Mouse (Mus musculus) olfactory bulb, adult 2 months (tissue): Measurements from ENCODE around the gene Pom121l2. TPM values are rescaled to one million over a fixed set of nuclear protein-coding genes. Genes with fewer than 3 reads are reported as not detected.

ENCODE experiments used
- H3K27ac ChIP-seq: fragments of 200-500 bp; 2 replicates; pipeline ENCODE4 v1.5.1; 2012; ENCODE audit warnings: low read depth, low read length; ENCODE audit not compliant: insufficient read depth
- H3K4me1 ChIP-seq: fragments of 200-500 bp; 2 replicates; pipeline ENCODE4 v1.6.1; 2012; ENCODE audit warnings: low read length; ENCODE audit not compliant: control insufficient read depth, insufficient read depth
- H3K4me3 ChIP-seq: fragments of 200-500 bp; 2 replicates; pipeline ENCODE4 v1.5.1; 2012; ENCODE audit warnings: mild to moderate bottlenecking, low read depth, low read length, moderate library complexity; ENCODE audit not compliant: insufficient read depth
- CTCF ChIP-seq: fragments of 200-500 bp; IDR thresholded peaks from 2 replicates; pipeline ENCODE4 v1.5.1; 2012; ENCODE audit warnings: low read depth, mild to moderate bottlenecking, low read length, moderate library complexity; ENCODE audit not compliant: insufficient read depth
- POLR2A ChIP-seq: fragments of 200-500 bp; IDR thresholded peaks from 2 replicates; pipeline ENCODE4 v1.6.1; 2012; ENCODE audit warnings: mild to moderate bottlenecking, low read depth, low read length, moderate library complexity; ENCODE audit not compliant: insufficient read depth
- WGBS: fragments of 180-500 bp; shearing (Covaris S2); methylation state at CpG from one replicate; pipeline ENCODE4 v1.1.7; 2018; 5-methylcytosine and 5-hydroxymethylcytosine counted together
- polyA plus RNA-seq: library from polyadenylated mRNA; stranded (reverse); fragments of >200 nt; gene quantifications from 2 replicates; pipeline ENCODE4 v1.2.4, GENCODE M21; 2012; ENCODE audit warnings: low replicate concordance; ENCODE audit not compliant: missing spikeins, insufficient read depth, insufficient read length

Pom121l2 gene
- polyA plus RNA-seq, 1 experiment, result not detected

GRCm38 (mm10) chr13:21984486-21984885, 3.5 kb downstream of the Pom121l2 start:
- H3K27ac ChIP-seq, result no peak overlapping the region
- peaks cover 11% of the 10 kb centered on the region for H3K4me1 ChIP-seq
- WGBS, result 87% methylated on average over 2 of the region's 2 CpGs
- H3K4me3 ChIP-seq, result no peak overlapping the region
- TF ChIP-seq POLR2A (no peak), CTCF (no peak)

GRCm38 (mm10) chr13:21992550-21992949, 11.6 kb downstream of the Pom121l2 start:
- WGBS, result 85% methylated on average over 5 of the region's 5 CpGs
- TF ChIP-seq CTCF, result no peak
- TF ChIP-seq POLR2A, result no peak

GRCm38 (mm10) chr13:21993957-21994738, 13.2 kb downstream of the Pom121l2 start:
- WGBS, result 7% methylated on average over 22 of the region's 22 CpGs
- H3K27ac ChIP-seq, result no peak overlapping the region
- no peak for TF ChIP-seq CTCF
- no peak for TF ChIP-seq POLR2A

More at GRCm38 (mm10) chr13:21992550-21992949, 11.6 kb downstream of the Pom121l2 start:
- H3K4me3 ChIP-seq, result no peak overlapping the region
- no peaks in the 10 kb centered on the region for H3K4me1 ChIP-seq
- H3K27ac ChIP-seq, result no peak overlapping the region

GRCm38 (mm10) chr13:21994896-21995295, 13.9 kb downstream of the Pom121l2 start:
- TF ChIP-seq CTCF (no peak), POLR2A (no peak)
- H3K4me1 ChIP-seq, result no peaks in the 10 kb centered on the region
- no peak overlapping the region for H3K27ac ChIP-seq
- WGBS, result 13% methylated on average over 8 of the region's 8 CpGs
- no peak overlapping the region for H3K4me3 ChIP-seq

More at GRCm38 (mm10) chr13:21993957-21994738, 13.2 kb downstream of the Pom121l2 start:
- Histone ChIP-seq H3K4me1 (no peaks in the 10 kb centered on the region), H3K4me3 (no peak overlapping the region)

- H3K27ac ChIP-seq, result no peak overlapping the region
- 2% methylated on average over 21 of the region's 21 CpGs for WGBS
- no peaks in the 10 kb centered on the region for H3K4me1 ChIP-seq
- TF ChIP-seq CTCF, result no peak
- TF ChIP-seq POLR2A, result no peak
- no peak overlapping the region for H3K4me3 ChIP-seq
These were observed 14.4 kb downstream of the Pom121l2 start for GRCm38 (mm10) chr13:21995331-21995914.

GRCm38 (mm10) chr13:21996101-21996839, 15.3 kb downstream of the Pom121l2 start:
- Histone ChIP-seq H3K27ac (no peak overlapping the region), H3K4me3 (no peak overlapping the region), H3K4me1 (no peaks in the 10 kb centered on the region)
- no peak for TF ChIP-seq CTCF
- TF ChIP-seq POLR2A, result no peak
- 8% methylated on average over 12 of the region's 12 CpGs for WGBS

- no peak overlapping the region for H3K4me3 ChIP-seq
- 5% methylated on average over 13 of the region's 13 CpGs for WGBS
- H3K4me1 ChIP-seq, result no peaks in the 10 kb centered on the region
- H3K27ac ChIP-seq, result no peak overlapping the region
- TF ChIP-seq POLR2A (no peak), CTCF (no peak)
These were observed 15.8 kb downstream of the Pom121l2 start for GRCm38 (mm10) chr13:21996840-21997185.

GRCm38 (mm10) chr13:21997201-21997820, 16.3 kb downstream of the Pom121l2 start:
- H3K27ac ChIP-seq, result no peak overlapping the region
- no peaks in the 10 kb centered on the region for H3K4me1 ChIP-seq
- H3K4me3 ChIP-seq, result no peak overlapping the region
- WGBS, result 7% methylated on average over 21 of the region's 21 CpGs
- TF ChIP-seq CTCF, result no peak
- no peak for TF ChIP-seq POLR2A

GRCm38 (mm10) chr13:21997821-21998220, 16.8 kb downstream of the Pom121l2 start:
- no peak overlapping the region for H3K27ac ChIP-seq
- 8% methylated on average over 4 of the region's 4 CpGs for WGBS
- no peaks in the 10 kb centered on the region for H3K4me1 ChIP-seq
- no peak overlapping the region for H3K4me3 ChIP-seq
- TF ChIP-seq CTCF (no peak), POLR2A (no peak)
